Mouse (Mus musculus): ENCODE measurements around the gene Maml2. TPM values are rescaled to one million over a fixed set of nuclear protein-coding genes. Genes with fewer than 3 reads are reported as not detected.

Gene Maml2
- polyA plus RNA-seq, 1 experiment from 2014 or later, result 13.9 TPM

GRCm38 (mm10) chr9:13748404-13748797, 450.6 kb downstream of the Maml2 start, which contains the start of gene Mtmr2:
Mtmr2 (plus strand) TSS chr9:13748410.
- H3K4me3 ChIP-seq, result peak within 1 kb of the TSS; percentile 92
- H3K27me3 ChIP-seq (replicated peaks), result no peaks in the 10 kb centered on the region
- H3K9me3 ChIP-seq, result no peaks in the 10 kb centered on the region
- H3K4me2 ChIP-seq (replicated peaks), result peak within 1 kb of the TSS; percentile 73
- no peaks in the 10 kb centered on the region for H3K36me3 ChIP-seq
- H3K9ac ChIP-seq, result peak within 1 kb of the TSS; percentile 92
- H3K4me1 ChIP-seq, result peaks cover 3% of the 10 kb centered on the region; the same call in 1 of the 2 replicates
- ATAC-seq (ENCODE audit: low FRiP score, low read depth), result no peak
- peak within 1 kb of the TSS; percentile 70 for H3K27ac ChIP-seq
- 43% methylated on average over 2 of the region's 2 CpGs for WGBS

- Histone ChIP-seq H3K4me3 (peak overlapping the region; percentile 92), H3K9ac (peak overlapping the region; percentile 92), H3K27ac (peak overlapping the region; percentile 70), H3K27me3 (replicated peaks) (no peaks in the 10 kb centered on the region), H3K36me3 (no peaks in the 10 kb centered on the region), H3K4me2 (replicated peaks) (peak overlapping the region; percentile 73), H3K9me3 (no peaks in the 10 kb centered on the region; the same call in 1 of the 2 replicates), H3K4me1 (peaks cover 3% of the 10 kb centered on the region; the same call in 1 of the 2 replicates)
- ATAC-seq (ENCODE audit: low FRiP score, low read depth), result peak; percentile 99
- WGBS, result 2% methylated on average over 60 of the region's 60 CpGs
Observed at GRCm38 (mm10) chr9:13748798-13749674, 451.3 kb downstream of the Maml2 start.

GRCm38 (mm10) chr9:13749675-13749998, 451.9 kb downstream of the Maml2 start:
- Histone ChIP-seq H3K9me3 (no peaks in the 10 kb centered on the region; the same call in 1 of the 2 replicates), H3K9ac (peak overlapping the region; percentile 92), H3K27me3 (replicated peaks) (no peaks in the 10 kb centered on the region), H3K4me3 (peak overlapping the region; percentile 92), H3K27ac (no peak overlapping the region), H3K4me1 (peaks cover 3% of the 10 kb centered on the region; the same call in 1 of the 2 replicates), H3K36me3 (no peaks in the 10 kb centered on the region), H3K4me2 (replicated peaks) (peak overlapping the region; percentile 73)
- WGBS, result 5% methylated on average over 7 of the region's 7 CpGs
- ATAC-seq (ENCODE audit: low FRiP score, low read depth), result no peak

- no peak overlapping the region for H3K4me3 ChIP-seq
- no peak overlapping the region for H3K4me2 ChIP-seq (replicated peaks)
- no peak overlapping the region for H3K27ac ChIP-seq
- H3K4me1 ChIP-seq, result peaks cover 3% of the 10 kb centered on the region; the same call in 1 of the 2 replicates
- no peak overlapping the region for H3K9ac ChIP-seq
- no peaks in the 10 kb centered on the region for H3K27me3 ChIP-seq (replicated peaks)
- ATAC-seq (ENCODE audit: low FRiP score, low read depth), result no peak
- H3K36me3 ChIP-seq, result no peaks in the 10 kb centered on the region
- no peaks in the 10 kb centered on the region; the same call in 1 of the 2 replicates for H3K9me3 ChIP-seq
- WGBS, result 91% methylated on average over 4 of the region's 4 CpGs
Observed at GRCm38 (mm10) chr9:13752543-13752942, 454.8 kb downstream of the Maml2 start.

Small RNA genes lying within 50 kb of the gene (microRNA-seq; reads per million reads assigned to microRNA genes)
- not detected for gene Gm22643

Other genes starting within 250 kb of the Maml2 start
- gene Jrkl, start 52.1 kb upstream of the Maml2 start, polyA plus RNA-seq (2016; fragmentation: Nextera tagmentation; extraction: Ambion mirVana), result 12.7 and 14.6 TPM in 2 replicates
- gene Ccdc82, start 51.0 kb upstream of the Maml2 start, polyA plus RNA-seq (2016; fragmentation: Nextera tagmentation; extraction: Ambion mirVana), result 13.4 and 14.4 TPM in 2 replicates
- gene Gm17571, start 148.8 kb downstream of the Maml2 start, polyA plus RNA-seq (2016; fragmentation: Nextera tagmentation; extraction: Ambion mirVana), result not detected in 2 replicates